Mouse (Mus musculus): ENCODE results near the gene Cftr.

The Cftr gene

GRCm38 (mm10) chr6:18314365-18314943 is 144.0 kb downstream of the Cftr start:
- no peak for DNase-seq (ENCODE audit: low spot score in 2 of 2)

- no peak for DNase-seq (ENCODE audit: low spot score in 2 of 2)
These were observed 152.5 kb downstream of the Cftr start for GRCm38 (mm10) chr6:18322950-18323349.

- no peak for DNase-seq (ENCODE audit: low spot score in 2 of 2)
These were observed 164.9 kb downstream of the Cftr start for GRCm38 (mm10) chr6:18335393-18335792.

- no peak for DNase-seq (ENCODE audit: low spot score in 2 of 2)
These were observed 167.8 kb downstream of the Cftr start for GRCm38 (mm10) chr6:18338307-18338706.

GRCm38 (mm10) chr6:18344272-18344671 is 173.8 kb downstream of the Cftr start:
- no peak for DNase-seq (ENCODE audit: low spot score in 2 of 2)

GRCm38 (mm10) chr6:18349153-18349858 is 178.8 kb downstream of the Cftr start:
- no peak for DNase-seq (ENCODE audit: low spot score in 2 of 2)

- DNase-seq (ENCODE audit: low spot score in 2 of 2): no peak
These were observed 189.7 kb downstream of the Cftr start for GRCm38 (mm10) chr6:18360154-18360553.

- DNase-seq (ENCODE audit: low spot score in 2 of 2): no peak
These were observed 190.5 kb downstream of the Cftr start for GRCm38 (mm10) chr6:18360955-18361354.

GRCm38 (mm10) chr6:18362232-18362631 is 191.7 kb downstream of the Cftr start:
- no peak for DNase-seq (ENCODE audit: low spot score in 2 of 2)

- no peak for DNase-seq (ENCODE audit: low spot score in 2 of 2)
These were observed 198.6 kb downstream of the Cftr start for GRCm38 (mm10) chr6:18369054-18369453.

GRCm38 (mm10) chr6:18369723-18370122 is 199.2 kb downstream of the Cftr start:
- DNase-seq (ENCODE audit: low spot score in 2 of 2): no peak
